Mouse (Mus musculus) cerebellum, postnatal 10 days (tissue): ENCODE measurements around the gene Csrp2.

Source experiments
- DNase-seq, 2 experiments: peaks; one replicate each; pipeline ENCODE4 v3.0.0; 2021; ENCODE audit warnings: mixed read lengths in 2 of 2

Gene Csrp2

GRCm38 (mm10) chr10:110919531-110920343 lies at the start of gene Csrp2:
Gene Csrp2, plus strand, starts transcription at chr10:110919789.
- peak; percentile 85 to 90 for DNase-seq

- DNase-seq: no peak
These were observed 44.7 kb upstream of the Csrp2 start for GRCm38 (mm10) chr10:110874853-110875252.

- no peak for DNase-seq
These were observed 42.6 kb upstream of the Csrp2 start for GRCm38 (mm10) chr10:110876956-110877355.

GRCm38 (mm10) chr10:110877851-110878250 lies 41.7 kb upstream of the Csrp2 start:
- DNase-seq: no peak

- DNase-seq: no peak
These were observed 40.9 kb upstream of the Csrp2 start for GRCm38 (mm10) chr10:110878641-110879040.

GRCm38 (mm10) chr10:110879426-110880066 lies 40.0 kb upstream of the Csrp2 start:
- no peak for DNase-seq

- DNase-seq: no peak
These were observed 38.2 kb upstream of the Csrp2 start for GRCm38 (mm10) chr10:110881346-110881745.

- peak; percentile 29 to 39 for DNase-seq
These were observed 36.9 kb upstream of the Csrp2 start for GRCm38 (mm10) chr10:110882701-110883100.

GRCm38 (mm10) chr10:110890656-110891272 lies 28.8 kb upstream of the Csrp2 start:
- DNase-seq: no peak

GRCm38 (mm10) chr10:110899744-110900501 lies 19.7 kb upstream of the Csrp2 start:
- no peak for DNase-seq

- no peak for DNase-seq
These were observed 15.7 kb upstream of the Csrp2 start for GRCm38 (mm10) chr10:110903862-110904261.

- DNase-seq: no peak
These were observed 2.8 kb upstream of the Csrp2 start for GRCm38 (mm10) chr10:110916666-110917344.

GRCm38 (mm10) chr10:110917521-110917920 lies 2.1 kb upstream of the Csrp2 start:
- no peak for DNase-seq

GRCm38 (mm10) chr10:110918414-110919391 lies 886 bp upstream of the Csrp2 start:
- DNase-seq: peak in 1 of 2 experiments; percentile 23

- DNase-seq: peak in 1 of 2 experiments; percentile 25
These were observed 870 bp downstream of the Csrp2 start for GRCm38 (mm10) chr10:110920368-110920950.

- no peak for DNase-seq
These were observed 2.3 kb downstream of the Csrp2 start for GRCm38 (mm10) chr10:110921890-110922289.

GRCm38 (mm10) chr10:110922612-110923011 lies 3.0 kb downstream of the Csrp2 start:
- no peak for DNase-seq

GRCm38 (mm10) chr10:110927491-110927890 lies 7.9 kb downstream of the Csrp2 start:
- peak; percentile 84 to 85 for DNase-seq

GRCm38 (mm10) chr10:110929756-110930155 lies 10.2 kb downstream of the Csrp2 start:
- DNase-seq: peak; percentile 36 to 42

- peak; percentile 65 to 79 for DNase-seq
These were observed 11.7 kb downstream of the Csrp2 start for GRCm38 (mm10) chr10:110931161-110931912.
